Mouse (Mus musculus) hematopoietic stem cell, adult 5-6 weeks (primary cell): ENCODE data around the gene Mrvi1. TPM values are rescaled to one million over a fixed set of nuclear protein-coding genes. Genes with fewer than 3 reads are reported as not detected.

Experiments used
- ATAC-seq, 2 experiments: fragments of 125-278 bp in 1 of 2; replicated peaks in 1 of 2; 2 replicates each; pipeline ENCODE4 v1.8.0; 2016 to 2017; ENCODE audit warnings: inconsistent platforms in 2 of 2, mild to moderate bottlenecking in 2 of 2, moderate number of reproducible peaks in 2 of 2, low read depth in 1 of 2, moderate TSS enrichment in 1 of 2; ENCODE audit not compliant: low FRiP score in 2 of 2, poor library complexity in 2 of 2, severe bottlenecking in 2 of 2, insufficient read depth in 1 of 2, low TSS enrichment in 1 of 2
- total RNA-seq: library from RNA; stranded (forward); fragments of 172-1452, 232-1000 nt; gene quantifications from 2 replicates; pipeline ENCODE4 v1.2.3, GENCODE M21; 2017

Mrvi1 gene
- total RNA-seq, result 1.5 and 2.3 TPM in 2 replicates

GRCm38 (mm10) chr7:110982053-110982705 lies at the start of gene Mrvi1:
Gene Mrvi1, minus strand, starts transcription at chr7:110982461.
- no peak for ATAC-seq

- no peak; a peak in 2 of 4 replicates for ATAC-seq
Measured at GRCm38 (mm10) chr7:111029046-111029553, 46.8 kb upstream of the Mrvi1 start.

GRCm38 (mm10) chr7:111028281-111029045 lies 46.2 kb upstream of the Mrvi1 start, which contains the start of gene Ctr9:
Gene Ctr9, plus strand, starts transcription at chr7:111028951.
- peak; percentile 91 to 97 for ATAC-seq

GRCm38 (mm10) chr7:111024912-111025311 lies 42.7 kb upstream of the Mrvi1 start:
- no peak for ATAC-seq

GRCm38 (mm10) chr7:111024068-111024594 lies 41.9 kb upstream of the Mrvi1 start:
- ATAC-seq, result no peak

GRCm38 (mm10) chr7:111020814-111021213 lies 38.6 kb upstream of the Mrvi1 start:
- ATAC-seq, result no peak

- no peak for ATAC-seq
Measured at GRCm38 (mm10) chr7:111016921-111017320, 34.7 kb upstream of the Mrvi1 start.

GRCm38 (mm10) chr7:111015731-111016130 lies 33.5 kb upstream of the Mrvi1 start:
- no peak for ATAC-seq

GRCm38 (mm10) chr7:111014893-111015292 lies 32.6 kb upstream of the Mrvi1 start:
- peak; percentile 81 to 89 for ATAC-seq

GRCm38 (mm10) chr7:111014039-111014605 lies 31.9 kb upstream of the Mrvi1 start:
- peak; percentile 71 to 85 for ATAC-seq

- peak; percentile 81 to 90 for ATAC-seq
Measured at GRCm38 (mm10) chr7:111004136-111004840, 22.0 kb upstream of the Mrvi1 start.

- peak in 1 of 2 experiments; percentile 23; a peak in 1 of 4 replicates for ATAC-seq
Measured at GRCm38 (mm10) chr7:110998887-110999827, 16.9 kb upstream of the Mrvi1 start.

- no peak for ATAC-seq
Measured at GRCm38 (mm10) chr7:110991221-110991494, 8.9 kb upstream of the Mrvi1 start.

- ATAC-seq, result peak; percentile 32 to 47; a peak in 3 of 4 replicates
Measured at GRCm38 (mm10) chr7:110990356-110991220, 8.3 kb upstream of the Mrvi1 start.

GRCm38 (mm10) chr7:110989286-110989879 lies 7.1 kb upstream of the Mrvi1 start:
- ATAC-seq, result peak; percentile 39 to 52
